Mouse (Mus musculus) megakaryocyte-erythroid progenitor cell, adult 5-6 weeks (primary cell): ENCODE data around the gene Diaph2. TPM values are rescaled to one million over a fixed set of nuclear protein-coding genes. Genes with fewer than 3 reads are reported as not detected.
A peak's percentile ranks its signal among the peaks of the same experiment; 100 is the strongest.
"Not testable (repeated sequence)": the region's sequence is repeated elsewhere in the genome, so short reads cannot be mapped to it uniquely, and the experiment has no call there.

Experiments used
- ATAC-seq: replicated peaks from 2 replicates; pipeline ENCODE4 v1.8.0; 2016; ENCODE audit warnings: mild to moderate bottlenecking, inconsistent platforms; ENCODE audit not compliant: severe bottlenecking, poor library complexity, low FRiP score, low TSS enrichment
- total RNA-seq, 2 experiments: library from RNA; stranded (forward) in 1 of 2; stranded (reverse) in 1 of 2; fragments of 200-1000, 215-1000 nt in 1 of 2; fragments of >200 nt in 1 of 2; fragmentation: Nextera tagmentation in 1 of 2; gene quantifications; 2 replicates each; pipeline ENCODE4 v1.2.3; 2014 to 2017

Diaph2 gene
- total RNA-seq, 2 experiments from 2014 or later = 0.66 to 2.7 TPM

- ATAC-seq = no peak
Observed at GRCm38 (mm10) chrX:129781844-129782243, 32.3 kb downstream of the Diaph2 start.

GRCm38 (mm10) chrX:129784062-129784461, 34.5 kb downstream of the Diaph2 start:
- no peak for ATAC-seq

- ATAC-seq = not testable (repeated sequence)
Observed at GRCm38 (mm10) chrX:129799920-129800319, 50.4 kb downstream of the Diaph2 start.

- ATAC-seq = no peak
Observed at GRCm38 (mm10) chrX:129831903-129832302, 82.4 kb downstream of the Diaph2 start.

GRCm38 (mm10) chrX:129833887-129834286, 84.3 kb downstream of the Diaph2 start:
- no peak for ATAC-seq

GRCm38 (mm10) chrX:129884465-129884864, 134.9 kb downstream of the Diaph2 start:
- peak; percentile 67; the same call in 1 of the 2 replicates for ATAC-seq

GRCm38 (mm10) chrX:129925806-129926205, 176.3 kb downstream of the Diaph2 start:
- no peak for ATAC-seq

GRCm38 (mm10) chrX:129974816-129975215, 225.3 kb downstream of the Diaph2 start:
- ATAC-seq = no peak

GRCm38 (mm10) chrX:130008210-130008609, 258.7 kb downstream of the Diaph2 start:
- no peak for ATAC-seq

GRCm38 (mm10) chrX:130019735-130020134, 270.2 kb downstream of the Diaph2 start:
- ATAC-seq = no peak

- no peak for ATAC-seq
Observed at GRCm38 (mm10) chrX:130044525-130044924, 295.0 kb downstream of the Diaph2 start.

- no peak for ATAC-seq
Observed at GRCm38 (mm10) chrX:130149216-130149615, 399.7 kb downstream of the Diaph2 start.

- no peak for ATAC-seq
Observed at GRCm38 (mm10) chrX:130152164-130152563, 402.6 kb downstream of the Diaph2 start.

GRCm38 (mm10) chrX:130173126-130173525, 423.6 kb downstream of the Diaph2 start:
- no peak for ATAC-seq

GRCm38 (mm10) chrX:130187891-130188290, 438.3 kb downstream of the Diaph2 start:
- ATAC-seq = no peak

- no peak for ATAC-seq
Observed at GRCm38 (mm10) chrX:130188449-130188848, 438.9 kb downstream of the Diaph2 start.

- no peak for ATAC-seq
Observed at GRCm38 (mm10) chrX:130189250-130189649, 439.7 kb downstream of the Diaph2 start.

- not testable (repeated sequence) for ATAC-seq
Observed at GRCm38 (mm10) chrX:130197412-130197811, 447.9 kb downstream of the Diaph2 start.

- peak; percentile 44; the same call in 1 of the 2 replicates for ATAC-seq
Observed at GRCm38 (mm10) chrX:130205243-130205642, 455.7 kb downstream of the Diaph2 start.

GRCm38 (mm10) chrX:130212227-130212626, 462.7 kb downstream of the Diaph2 start:
- no peak for ATAC-seq

GRCm38 (mm10) chrX:130212759-130213158, 463.2 kb downstream of the Diaph2 start:
- ATAC-seq = peak; percentile 91

GRCm38 (mm10) chrX:130230045-130230444, 480.5 kb downstream of the Diaph2 start:
- ATAC-seq = no peak
